Mouse (Mus musculus): ENCODE results near the gene Zkscan14.

- TF ChIP-seq CTCF (IDR thresholded peaks at IDR 0.05; ENCODE audit: borderline replicate concordance, insufficient read depth, low read length) (no peak), POLR2A (IDR thresholded peaks at IDR 0.05; ENCODE audit: low read depth, low read length) (no peak)
Observed at GRCm38 (mm10) chr5:145223395-145223794, 21.7 kb upstream of the Zkscan14 start.

Data from embryonic fibroblast, embryonic 13.5 days (primary cell).